Mouse (Mus musculus): ENCODE data around the gene Kif1bp.
"Not testable (repeated sequence)": the region's sequence is repeated elsewhere in the genome, so short reads cannot be mapped to it uniquely, and the experiment has no call there.

The Kif1bp gene

DNA sequence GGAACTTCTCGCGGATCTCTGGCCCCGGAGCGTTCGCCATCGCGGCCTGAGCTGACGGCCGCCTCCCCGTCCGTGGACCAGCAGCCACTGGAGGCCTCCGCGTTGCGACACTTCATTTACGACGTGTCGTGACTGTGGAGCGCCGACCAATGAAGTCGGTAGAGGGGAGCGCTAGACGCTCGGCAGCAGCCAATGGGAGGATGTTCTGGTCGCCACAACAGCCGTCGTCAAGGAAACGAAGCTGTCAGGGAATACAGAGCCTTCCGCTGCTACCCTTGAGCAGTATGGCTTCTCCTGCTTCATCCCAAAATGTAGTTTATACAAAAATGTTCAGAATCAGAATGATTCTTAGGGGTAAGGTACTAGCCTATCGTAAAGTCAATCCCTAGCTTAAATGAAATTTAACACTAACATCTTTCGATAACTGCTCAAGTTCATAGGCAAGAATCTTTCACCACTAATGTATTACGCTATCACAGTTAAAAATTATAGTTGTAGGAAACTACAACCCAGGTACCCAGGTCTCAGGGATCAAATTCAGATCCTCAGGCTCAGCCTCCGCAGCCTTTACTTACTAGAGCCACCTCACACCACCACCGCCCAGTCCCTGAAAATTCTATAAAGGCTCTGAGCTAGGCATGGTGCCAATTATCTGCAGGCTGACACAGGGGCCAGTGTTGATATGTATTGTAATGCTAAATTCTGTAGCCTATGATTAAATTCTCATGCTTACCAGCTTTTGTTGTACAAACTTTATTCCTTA, at the start of gene Kif1bp:
Gene Kif1bp, minus strand, starts transcription at position 120 of the 763 bp plus-strand sequence.
- ATAC-seq (ENCODE audit: low TSS enrichment): peak; percentile 98

DNA sequence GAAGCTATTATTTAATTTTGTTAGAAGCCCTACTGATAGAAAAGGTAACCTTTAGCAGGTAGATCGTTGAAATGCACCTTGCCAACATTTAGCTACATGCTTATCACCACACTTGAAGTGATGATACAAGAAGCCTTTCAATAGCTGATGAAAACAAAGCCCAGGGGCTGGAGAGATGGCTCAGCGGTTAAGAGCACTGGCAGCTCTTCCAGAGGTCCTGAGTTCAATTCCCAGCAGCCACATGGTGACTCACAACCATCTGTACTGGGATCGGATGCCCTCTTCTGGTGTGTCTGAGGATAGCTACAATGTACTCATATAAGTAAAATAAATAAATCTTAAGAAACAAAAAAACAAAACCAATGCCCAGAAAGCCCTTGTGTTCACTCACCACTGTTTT, 25.9 kb upstream of the Kif1bp start:
- no peak for ATAC-seq (ENCODE audit: low TSS enrichment)

DNA sequence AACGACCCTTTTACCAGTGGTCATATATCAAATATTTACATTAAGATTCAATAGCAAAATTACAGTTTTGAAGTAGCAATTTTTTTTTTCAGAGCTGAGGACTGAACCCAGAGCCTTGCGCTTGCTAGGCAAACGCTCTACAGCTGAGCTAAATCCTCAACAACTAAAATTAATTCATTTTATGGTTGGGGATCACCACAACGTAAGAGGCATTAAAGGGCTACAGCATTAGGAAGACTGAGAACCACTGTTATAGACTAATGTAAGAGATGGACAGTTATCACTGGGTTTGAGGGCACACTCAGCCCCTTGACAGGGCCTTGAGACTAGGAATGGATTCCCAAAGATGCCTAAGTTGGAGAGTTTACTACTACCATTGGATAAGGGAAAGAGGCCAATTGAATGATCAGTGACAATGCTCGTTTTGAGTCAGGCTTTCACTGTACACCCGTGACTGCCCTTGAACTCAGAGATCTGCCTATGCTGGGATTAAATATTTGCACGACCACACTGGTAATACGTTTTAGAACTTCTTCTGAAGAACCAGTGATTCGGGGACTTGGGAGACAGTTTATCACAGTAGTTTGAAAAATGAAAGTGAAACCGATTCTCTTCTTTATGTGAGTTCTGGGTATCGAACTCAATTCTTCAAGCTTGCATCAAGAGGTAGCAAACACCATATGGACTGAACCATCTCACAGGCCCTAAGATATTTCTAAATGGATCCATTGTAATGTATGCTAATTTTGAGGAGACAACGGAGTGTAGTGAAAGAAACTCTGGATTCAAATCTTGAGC, 25.2 kb upstream of the Kif1bp start:
- no peak for ATAC-seq (ENCODE audit: low TSS enrichment)

DNA sequence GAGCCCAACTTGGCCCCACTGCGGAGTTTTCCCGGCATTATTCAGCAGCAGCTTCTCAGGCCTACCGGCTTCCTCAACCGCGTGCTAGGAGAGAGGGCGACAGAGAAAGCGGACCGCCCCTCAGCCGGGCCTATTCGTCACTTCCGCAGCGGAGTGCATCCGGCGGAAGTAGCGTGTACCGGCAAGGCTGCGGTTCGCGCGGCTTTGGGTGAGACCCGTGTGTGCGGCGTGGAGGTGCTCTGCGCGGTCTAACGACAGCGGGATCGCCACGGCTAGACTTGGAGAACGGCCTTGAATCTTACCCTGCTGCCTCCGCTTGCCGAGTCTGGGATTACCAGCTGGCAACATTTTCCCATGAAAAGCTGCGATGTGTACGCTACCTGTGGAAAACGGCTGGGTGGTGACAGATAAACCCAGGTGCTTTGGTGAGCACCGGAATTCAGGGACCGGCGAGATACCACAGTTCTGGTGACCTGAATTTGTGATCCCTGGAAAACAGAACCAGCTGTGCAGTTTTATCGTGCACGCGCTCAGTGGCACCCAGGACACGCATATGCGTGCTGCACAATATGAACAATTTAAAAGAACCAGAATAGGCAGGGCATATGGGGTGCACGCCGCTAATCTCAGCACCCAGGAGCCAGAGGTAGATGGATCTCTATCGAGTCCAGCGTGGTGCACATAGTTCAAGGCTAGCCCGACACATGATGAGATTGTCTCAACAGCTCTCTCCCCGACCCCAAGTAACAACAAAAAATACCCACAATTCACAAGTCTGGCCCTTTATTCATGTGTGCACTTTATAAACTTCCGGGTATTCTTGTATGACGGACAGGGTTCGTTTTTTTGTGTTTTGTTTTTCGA, 24.2 kb upstream of the Kif1bp start, which contains the start of gene Ddx21:
Gene Ddx21, minus strand, starts transcription at position 105 of the 864 bp plus-strand sequence.
- ATAC-seq (ENCODE audit: low TSS enrichment): peak; percentile 100

DNA sequence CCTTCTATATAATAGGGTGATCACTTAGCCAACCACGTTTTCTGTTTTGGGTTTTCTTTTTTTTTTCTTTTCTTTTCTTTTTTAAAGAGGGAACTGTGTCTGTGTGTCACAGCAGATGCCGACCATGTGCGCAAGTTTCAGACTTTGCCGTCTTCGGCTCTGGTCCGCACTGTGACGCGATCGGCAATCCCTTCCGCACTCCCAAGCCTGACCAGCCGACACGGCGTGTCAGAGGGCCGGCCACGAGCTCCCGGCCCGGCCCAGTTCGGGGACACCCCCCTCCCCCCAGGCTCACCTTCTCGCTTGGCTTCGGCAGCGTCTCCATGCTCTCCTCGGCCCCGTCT, 23.5 kb upstream of the Kif1bp start:
- ATAC-seq (ENCODE audit: low TSS enrichment): peak; percentile 72

DNA sequence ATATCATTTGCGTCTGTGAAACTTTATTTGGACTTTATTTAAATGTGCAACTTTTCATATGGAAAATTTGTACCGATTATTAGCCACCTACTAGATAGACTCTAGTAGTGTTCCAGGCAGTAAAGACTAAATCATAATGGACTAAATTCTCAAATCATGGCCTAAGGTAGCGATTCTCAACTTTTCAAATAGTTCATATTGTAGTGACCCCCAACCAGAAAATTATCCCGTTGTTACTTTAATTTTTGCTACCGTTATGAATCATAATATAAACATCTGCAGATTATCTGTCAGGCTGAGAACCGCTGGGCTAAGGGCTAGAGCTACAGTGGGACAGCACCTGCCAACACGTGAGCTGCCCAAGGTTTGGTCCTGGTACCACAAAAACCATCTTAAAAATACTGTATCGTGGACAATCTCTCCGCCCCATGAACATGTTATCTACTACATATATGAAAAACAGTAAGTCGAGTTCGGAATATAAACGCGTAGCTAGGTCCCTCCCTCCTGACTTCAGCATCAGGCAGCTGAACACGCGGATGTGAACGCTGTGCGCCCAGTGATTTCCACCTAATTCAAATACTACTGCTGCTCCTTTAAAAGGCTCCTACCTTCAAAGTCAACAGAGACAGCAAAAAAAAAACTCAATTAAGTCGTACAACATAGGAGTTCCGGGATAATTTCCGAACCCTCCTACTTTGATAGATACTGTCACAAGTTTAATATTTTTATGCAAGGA, 23.0 kb upstream of the Kif1bp start:
- no peak for ATAC-seq (ENCODE audit: low TSS enrichment)

DNA sequence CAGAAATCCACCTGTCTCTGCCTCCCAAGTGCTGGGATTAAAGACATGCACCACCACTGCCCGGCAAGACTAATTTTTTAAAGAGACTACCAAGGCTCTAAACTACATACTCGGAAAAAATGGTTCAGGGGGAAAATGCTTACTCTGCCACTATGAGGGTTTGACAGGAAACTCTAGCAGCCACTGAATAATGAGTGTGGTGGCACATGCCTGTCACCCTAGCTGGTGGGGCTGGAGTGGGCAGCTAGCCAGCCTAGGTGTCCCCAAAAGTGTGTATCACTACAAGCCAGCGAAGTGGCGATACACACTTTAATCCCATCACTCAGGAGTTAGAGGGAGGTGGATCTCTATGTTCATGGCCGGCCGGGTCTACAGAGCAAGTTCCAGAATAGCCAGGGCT, 21.8 kb upstream of the Kif1bp start:
- ATAC-seq (ENCODE audit: low TSS enrichment): no peak

DNA sequence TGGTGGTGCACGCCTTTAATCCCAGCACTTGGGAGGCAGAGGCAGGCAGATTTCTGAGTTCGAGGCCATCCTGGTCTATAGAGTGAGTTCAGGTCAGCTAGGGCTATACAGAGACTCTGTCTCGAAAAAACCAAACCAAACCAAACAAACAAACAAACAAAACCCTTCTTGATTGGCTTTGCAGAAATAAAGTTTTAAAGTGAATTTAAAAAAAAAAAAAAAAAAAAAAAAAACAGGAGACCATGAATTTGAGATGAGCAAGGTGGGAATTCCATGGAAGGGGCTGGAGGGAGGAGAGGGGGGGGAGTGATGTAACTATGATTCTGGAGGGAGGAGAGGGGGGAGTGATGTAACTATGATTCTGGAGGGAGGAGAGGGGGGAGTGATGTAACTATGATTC, 21.1 kb upstream of the Kif1bp start:
- ATAC-seq (ENCODE audit: low TSS enrichment): not testable (repeated sequence)

DNA sequence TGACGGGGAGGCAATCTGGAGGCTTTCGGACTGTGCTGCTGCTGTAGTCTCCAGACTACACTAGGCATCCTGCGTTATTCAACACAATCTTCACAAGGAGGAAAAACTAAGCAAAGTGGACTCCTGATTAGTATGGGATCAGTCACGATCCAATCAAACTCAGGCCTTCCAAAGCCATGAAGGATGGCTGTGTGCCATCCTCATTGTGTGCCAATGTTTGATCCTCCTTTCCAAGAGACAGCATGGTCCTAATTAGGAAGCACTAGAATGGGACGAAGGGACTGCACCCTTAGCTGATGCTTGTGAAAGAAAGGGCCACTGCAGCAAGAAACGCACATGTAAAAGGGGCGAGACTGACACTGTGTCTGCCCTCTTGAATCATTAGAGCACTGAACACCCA, 14.2 kb upstream of the Kif1bp start:
- no peak for ATAC-seq (ENCODE audit: low TSS enrichment)

DNA sequence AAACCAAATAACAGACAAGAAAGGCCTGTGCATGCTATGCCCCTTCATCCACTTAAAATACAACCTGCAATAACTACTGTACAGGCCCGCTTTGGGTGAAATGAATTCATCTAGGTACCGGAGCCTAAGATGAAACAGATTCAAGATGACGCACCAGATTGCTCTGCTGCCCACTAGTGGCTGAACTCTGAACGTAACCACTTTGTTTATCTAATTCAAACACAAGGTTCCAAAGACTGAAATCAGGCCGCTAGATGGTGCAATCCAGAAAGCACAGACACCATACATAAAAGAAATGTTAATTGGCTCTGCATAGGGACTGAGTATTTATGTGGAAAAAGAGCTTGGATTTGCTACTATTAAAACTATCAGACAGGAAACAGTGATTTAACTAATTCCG, 11.9 kb upstream of the Kif1bp start:
- ATAC-seq (ENCODE audit: low TSS enrichment): peak; percentile 98

DNA sequence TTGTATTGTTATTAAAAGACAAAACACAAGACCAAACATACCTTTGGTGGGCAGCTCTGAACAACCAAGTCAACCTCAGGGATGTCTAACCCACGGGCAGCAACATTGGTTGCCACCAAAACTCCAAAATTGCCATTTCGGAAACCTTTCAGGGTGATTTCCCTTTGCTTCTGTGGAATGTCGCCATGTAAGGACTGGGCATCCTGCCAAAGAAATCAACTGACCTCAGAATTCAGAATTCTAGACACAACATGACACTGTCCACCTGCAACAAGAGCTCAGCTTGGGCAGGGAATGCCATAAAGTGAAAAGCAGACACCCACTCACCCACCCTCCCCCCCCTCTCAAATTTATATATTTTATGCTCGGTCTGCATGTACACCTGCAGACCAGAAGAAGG, 10.4 kb upstream of the Kif1bp start:
- no peak for ATAC-seq (ENCODE audit: low TSS enrichment)

DNA sequence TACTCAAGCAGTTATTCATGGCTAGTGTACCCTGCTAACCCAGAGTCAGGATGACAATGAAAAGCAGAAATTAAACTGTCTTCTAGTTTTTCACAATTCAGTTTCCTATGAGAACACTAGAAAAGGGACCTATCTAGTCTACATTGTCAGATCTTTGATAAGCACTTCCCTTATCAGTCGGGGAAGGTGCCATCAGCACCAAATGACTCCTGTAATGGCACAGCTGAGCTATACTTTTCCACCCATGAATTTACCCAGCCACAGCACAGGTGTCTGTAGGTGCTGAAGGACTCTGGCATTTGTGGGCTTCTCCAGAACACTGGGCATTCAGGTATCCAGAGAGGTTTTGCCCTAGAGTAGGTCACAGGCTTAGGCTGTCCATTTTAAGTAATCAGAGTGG, 5.0 kb upstream of the Kif1bp start:
- no peak for ATAC-seq (ENCODE audit: low TSS enrichment)

DNA sequence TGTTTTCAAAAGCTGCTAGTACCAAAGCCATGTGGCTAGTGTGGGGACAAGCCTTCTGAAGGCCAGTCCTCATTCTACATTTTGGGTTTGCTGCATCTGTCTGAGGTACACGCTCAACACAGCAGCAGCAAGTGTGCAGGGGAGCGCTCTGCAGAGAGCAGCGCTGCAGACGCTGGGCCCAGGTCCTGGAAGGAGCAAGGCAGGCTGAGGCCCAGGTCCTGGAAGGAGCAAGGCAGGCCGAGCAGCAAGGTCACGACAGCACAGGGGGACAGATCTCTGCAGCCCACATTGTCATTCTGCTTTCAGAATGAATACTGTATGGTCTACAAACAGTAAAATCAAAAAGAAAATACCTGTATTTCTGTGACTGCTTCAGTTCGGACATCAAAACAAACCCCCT, 4.4 kb upstream of the Kif1bp start:
- ATAC-seq (ENCODE audit: low TSS enrichment): no peak

DNA sequence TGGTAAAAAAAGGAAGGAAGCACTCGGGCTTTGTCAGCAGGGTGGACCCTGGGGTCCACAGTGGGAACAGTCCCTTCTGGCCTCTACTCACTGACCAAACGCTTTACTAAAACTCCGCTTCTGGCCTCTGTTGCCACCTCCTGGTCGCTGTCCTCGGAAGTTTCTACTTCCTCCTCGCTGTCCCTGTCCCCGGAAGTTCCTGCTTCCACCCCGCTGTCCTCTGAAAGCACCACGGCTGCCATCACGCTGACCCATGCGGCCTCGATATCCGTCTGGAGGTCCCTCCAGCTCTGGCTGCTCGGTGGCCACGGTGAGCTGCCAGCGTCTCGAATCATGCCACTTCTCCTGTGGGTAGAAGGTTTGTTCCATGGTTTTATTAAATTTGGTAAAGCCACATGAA, 4.0 kb upstream of the Kif1bp start:
- no peak for ATAC-seq (ENCODE audit: low TSS enrichment)

DNA sequence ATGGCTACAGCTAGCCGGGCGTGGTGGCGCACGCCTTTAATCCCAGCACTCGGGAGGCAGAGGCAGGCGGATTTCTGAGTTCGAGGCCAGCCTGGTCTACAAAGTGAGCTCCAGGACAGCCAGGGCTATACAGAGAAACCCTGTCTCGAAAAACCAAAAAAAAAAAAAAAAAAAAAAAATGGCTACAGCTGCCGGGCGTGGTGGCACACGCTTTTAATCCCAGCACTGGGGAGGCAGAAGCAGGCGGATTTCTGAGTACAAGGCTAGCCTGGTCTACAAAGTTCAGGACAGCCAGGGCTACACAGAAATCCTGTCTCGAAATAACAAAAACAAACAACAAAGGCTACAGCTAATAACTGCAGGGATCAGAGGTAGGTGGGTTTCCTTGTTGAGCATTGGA, 872 bp upstream of the Kif1bp start:
- ATAC-seq (ENCODE audit: low TSS enrichment): not testable (repeated sequence)

DNA sequence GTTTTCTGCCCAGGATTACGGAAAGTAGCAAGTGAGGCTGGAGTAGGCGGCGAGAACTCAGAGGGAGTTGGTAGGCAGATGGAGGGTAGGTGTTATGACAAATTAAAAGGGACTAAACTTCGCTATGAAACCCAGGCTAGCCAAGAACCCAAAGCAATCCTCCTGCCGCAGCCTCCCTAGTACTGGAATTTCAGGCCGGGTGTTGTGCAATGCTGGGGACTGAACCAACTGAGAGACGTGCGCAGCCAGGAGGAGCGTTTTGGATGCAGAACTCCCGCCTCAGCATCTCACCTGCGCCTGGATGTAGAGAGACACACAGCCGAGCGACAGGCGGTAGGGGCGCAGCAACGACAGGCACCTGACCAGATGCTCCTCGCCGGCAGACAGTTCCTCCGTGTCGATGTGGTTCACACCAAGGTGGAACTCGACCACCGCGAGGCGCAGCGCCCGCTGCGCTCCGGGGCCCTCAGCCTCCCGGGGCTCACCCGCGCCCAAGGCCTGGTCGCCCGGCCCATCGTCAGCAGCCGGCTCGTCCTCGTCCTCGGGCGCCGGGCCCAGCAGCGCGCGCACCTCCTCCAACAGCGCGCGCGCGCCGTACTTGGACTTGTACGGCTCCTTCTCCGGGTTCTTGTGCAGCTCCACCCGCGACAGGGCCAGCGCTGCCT, 452 bp downstream of the Kif1bp start:
- ATAC-seq (ENCODE audit: low TSS enrichment): peak; percentile 71

DNA sequence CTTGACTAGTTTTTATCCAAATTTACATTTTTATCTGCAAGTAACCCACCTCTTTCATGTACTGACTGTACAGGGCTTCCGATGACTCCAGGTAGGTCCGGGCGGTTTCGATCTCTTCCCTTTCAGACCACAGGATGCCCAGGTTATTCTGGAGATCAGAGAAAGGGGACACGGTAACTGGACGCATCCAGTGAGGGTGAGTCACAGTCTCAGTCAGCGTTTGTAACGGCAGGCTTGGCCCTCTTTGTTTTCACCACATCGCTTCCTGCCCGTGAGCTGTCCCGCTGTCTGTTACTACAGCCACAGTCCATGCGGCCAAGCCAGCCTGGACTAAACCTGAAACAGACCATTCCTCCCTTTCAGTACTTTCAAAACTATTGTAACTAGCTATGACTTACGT, 3.3 kb downstream of the Kif1bp start:
- no peak for ATAC-seq (ENCODE audit: low TSS enrichment)

DNA sequence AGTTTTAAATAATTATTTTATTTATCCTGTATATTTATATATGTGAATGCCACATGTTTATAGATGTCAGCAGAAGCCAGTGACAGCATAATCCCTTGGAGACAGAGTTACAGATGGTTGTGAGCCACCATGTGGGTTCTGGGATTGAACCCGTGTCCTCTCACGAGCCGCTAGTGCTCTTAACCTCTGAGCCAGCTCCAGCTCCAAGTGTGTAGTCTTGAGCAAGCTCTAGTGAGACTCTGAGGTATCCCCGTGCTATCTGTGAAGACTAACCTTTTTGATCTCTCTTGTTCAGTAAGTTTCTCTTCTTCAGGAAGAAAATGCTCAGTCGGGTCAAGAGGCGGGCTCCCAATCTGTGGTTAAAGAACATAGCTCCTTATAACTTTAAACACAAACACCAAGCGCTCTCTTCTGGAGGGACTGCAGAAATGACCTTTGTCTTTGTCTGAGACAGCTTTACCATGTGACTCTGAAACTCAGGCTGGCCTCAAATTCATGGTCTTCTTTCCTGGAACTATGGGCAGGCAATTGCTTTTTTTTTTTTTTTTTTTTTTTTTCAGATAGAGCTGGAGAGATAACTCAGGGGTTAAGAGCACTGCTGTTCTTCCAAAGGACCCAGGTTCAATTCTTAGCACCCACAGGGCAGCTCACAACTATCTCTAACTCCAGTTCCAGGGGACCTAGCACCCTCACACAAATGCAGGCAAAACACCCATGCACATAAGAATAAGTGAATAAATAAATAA, 8.0 kb downstream of the Kif1bp start:
- no peak for ATAC-seq (ENCODE audit: low TSS enrichment)

DNA sequence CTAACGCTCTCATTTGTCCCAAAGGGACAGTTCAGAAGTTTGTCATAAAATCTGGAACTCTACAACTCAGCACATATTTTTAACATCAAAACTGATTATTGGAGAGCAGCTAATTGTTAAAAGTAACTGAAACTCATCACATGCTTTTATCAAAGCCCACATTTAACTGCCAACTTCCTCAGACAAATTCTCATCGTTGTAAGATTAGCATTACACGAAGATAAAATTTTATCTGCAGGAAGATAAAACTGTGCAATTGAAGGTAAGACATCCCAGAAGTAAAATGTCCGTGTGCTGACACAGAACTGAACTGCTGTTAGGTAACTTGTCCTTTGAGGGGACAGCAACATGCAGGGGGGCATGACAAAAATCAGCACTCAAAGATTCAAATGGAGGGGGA, 9.4 kb downstream of the Kif1bp start:
- no peak for ATAC-seq (ENCODE audit: low TSS enrichment)

DNA sequence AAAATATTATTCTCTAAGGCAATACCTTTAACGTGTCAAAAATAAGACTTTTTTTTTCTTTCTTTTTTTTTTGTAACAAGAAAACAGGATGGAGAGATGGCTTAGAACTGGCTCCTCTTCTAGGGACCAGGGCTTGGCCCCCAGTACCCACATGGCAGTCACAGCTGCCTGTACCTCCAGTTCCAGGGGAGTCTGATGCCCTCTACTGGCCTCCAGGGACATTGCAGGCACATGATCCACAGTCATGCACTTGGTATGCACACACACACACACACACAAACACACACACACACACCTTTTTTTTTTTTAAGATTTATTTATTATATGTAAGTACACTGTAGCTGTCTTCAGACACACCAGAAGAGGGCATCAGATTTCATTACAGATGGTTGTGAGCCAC, 20.5 kb downstream of the Kif1bp start:
- no peak for ATAC-seq (ENCODE audit: low TSS enrichment)

DNA sequence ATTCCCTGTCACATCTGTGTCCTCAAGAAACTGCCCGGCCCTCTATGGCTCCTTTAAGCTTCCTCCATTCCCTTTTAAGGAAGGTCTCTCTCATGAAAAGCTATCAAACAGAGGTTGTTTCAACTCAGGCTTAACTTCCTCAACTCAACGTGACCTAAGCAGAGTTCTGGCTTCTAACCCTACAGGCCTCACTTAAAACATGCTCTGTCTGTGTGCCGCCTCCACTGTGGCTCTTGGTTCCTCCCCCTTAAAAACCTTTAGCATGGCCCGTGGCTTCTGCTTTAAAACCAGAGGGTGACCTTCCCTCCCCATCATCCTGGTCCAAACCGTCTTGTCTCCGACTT, 21.7 kb downstream of the Kif1bp start:
- no peak for ATAC-seq (ENCODE audit: low TSS enrichment)
